Mouse (Mus musculus) heart, postnatal 14 days (tissue): ENCODE measurements around the gene Hist1h2ba. TPM values are rescaled to one million over a fixed set of nuclear protein-coding genes. Genes with fewer than 3 reads are reported as not detected.
A peak's percentile ranks its signal among the peaks of the same experiment; 100 is the strongest.

Source experiments
- DNase-seq, 2 experiments: peaks; one replicate each; pipeline ENCODE4 v3.0.0; 2021 to 2022
- intact Hi-C: fragments of 180-260 bp; cut with DNase I; formaldehyde crosslinking; loops from one replicate; pipeline ENCODE4 v1.15.1; 2025
- microRNA-seq, 2 experiments: library from miRNA; unstranded; fragments of <30 nt; microRNA quantifications; one replicate each; pipeline ENCODE4 v1.2.0; 2021 to 2022
- total RNA-seq, 2 experiments: library from RNA; stranded (reverse); gene quantifications; 2 replicates each; pipeline ENCODE4 v1.2.3; 2021

The Hist1h2ba gene
- total RNA-seq, 2 experiments from 2014 or later, result not detected

- DNase-seq, result no peak
- intact Hi-C loops, result no loop called here
Observed at GRCm38 (mm10) chr13:23911335-23911734, 22.6 kb downstream of the Hist1h2ba start.

DNA sequence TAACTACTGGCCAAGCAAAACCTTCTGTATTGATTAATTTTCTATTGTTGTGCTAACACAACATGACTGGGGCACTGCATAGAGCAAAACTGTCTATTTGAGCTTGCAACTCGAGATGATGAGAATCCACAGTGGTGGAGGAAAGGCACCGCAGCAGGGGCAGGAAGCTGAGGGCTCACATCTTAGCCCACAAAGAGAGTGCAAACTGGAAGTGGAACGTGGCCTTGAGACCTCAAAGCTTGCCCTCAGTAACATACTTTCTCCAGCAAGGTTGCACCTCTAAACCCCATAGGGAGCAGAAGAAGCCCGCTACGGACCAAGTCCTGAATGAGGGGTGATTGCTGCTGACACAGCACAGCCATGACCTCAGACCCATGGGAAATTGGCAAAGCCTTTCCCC, 23.8 kb downstream of the Hist1h2ba start:
- DNase-seq, result no peak
- intact Hi-C loops, result no loop called here

GRCm38 (mm10) chr13:23906906-23907305, 27.1 kb downstream of the Hist1h2ba start:
- intact Hi-C loops, result no loop called here
- DNase-seq, result no peak

GRCm38 (mm10) chr13:23898242-23898641, 35.7 kb downstream of the Hist1h2ba start:
- no peak for DNase-seq

DNA sequence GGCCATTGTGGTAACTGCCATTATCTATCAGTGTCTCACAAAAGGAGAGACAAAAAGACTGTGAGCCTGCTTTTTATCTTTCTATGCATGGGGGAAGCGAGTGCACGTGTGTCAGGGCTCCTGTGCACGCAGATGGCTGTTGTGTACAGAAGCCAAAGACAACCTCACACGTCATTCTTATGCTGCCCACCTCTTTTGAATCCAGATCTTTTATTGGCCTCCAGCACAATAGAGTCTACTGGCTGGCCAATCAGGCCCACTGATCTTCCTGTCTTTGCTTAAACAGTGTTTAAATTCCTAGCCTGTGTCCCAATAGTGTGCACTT, 40.7 kb downstream of the Hist1h2ba start:
- intact Hi-C loops, result no loop called here
- DNase-seq, result no peak

More at GRCm38 (mm10) chr13:23898242-23898641, 35.7 kb downstream of the Hist1h2ba start:
- intact Hi-C loops, result no loop called here

DNA sequence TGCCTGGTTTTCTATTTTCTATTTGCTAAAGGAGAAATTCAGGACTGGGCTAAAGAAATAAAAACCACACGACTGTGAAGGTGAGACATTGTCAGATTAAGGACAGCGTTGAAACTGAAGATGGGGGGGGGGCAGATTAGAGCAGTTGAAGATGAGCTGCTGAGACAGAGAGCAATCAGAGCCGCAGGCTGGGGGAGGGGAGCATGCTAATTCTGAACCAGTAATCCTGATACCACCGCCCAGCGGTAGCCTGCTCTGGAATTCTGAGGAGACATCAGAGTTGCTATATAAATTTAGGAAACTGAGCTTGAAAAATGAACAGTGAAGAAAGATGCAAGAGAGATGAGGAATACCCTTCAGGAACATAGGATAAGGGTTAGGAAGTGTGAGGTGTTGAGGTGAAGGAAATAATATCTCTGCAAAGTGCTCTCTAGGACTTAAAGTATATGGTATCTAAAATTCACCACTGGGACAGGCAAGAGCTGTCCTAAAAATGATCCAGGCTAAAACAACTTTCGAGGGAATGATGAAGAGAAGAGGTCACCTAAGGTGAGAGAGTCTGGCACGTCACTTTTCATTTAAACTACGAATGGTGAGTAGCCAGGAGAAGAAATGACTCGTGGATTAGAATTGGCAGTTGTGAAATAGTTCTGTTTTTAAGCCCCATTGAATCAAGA, 41.2 kb downstream of the Hist1h2ba start:
- no peak for DNase-seq
- intact Hi-C loops, result no loop called here

- intact Hi-C loops, result loop anchor here (5.0 kb wide), 2 partner anchors 57 to 97 kb away; no protein-coding TSS in a partner anchor
- DNase-seq, result no peak
Observed at GRCm38 (mm10) chr13:23889011-23889605, 44.8 kb downstream of the Hist1h2ba start.

DNA sequence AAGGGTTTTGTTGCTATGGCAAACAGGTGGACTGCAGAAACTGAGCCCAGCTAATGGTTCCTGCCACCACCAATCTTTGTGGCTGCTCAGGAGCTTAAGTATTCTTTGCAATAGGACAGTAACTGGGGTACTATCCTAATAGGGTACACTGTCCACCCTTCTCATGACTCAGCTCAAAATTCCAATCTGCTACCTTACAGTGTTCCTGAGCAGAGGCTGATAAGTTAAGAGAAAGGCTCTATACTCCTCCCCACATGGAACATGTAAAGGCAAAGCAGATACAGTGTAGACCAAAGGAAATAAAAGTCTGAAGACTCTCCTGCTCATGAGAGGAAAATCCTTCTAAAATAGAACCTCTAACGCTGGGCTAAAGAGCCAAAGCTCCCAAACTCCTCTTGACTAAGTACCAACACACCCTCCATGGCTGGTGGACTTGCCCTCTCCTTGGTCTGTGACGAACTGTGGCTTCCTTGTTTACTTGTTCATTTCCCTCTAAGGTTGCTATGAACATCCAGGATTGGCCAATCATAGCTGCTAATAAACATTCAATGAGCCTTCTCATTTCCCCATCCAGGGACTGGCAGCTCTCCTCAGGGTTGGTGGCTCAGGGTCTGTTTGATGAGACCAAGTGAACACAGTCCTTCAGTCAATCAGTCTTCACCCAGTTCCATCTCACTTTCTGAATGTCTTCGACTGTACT, 46.8 kb downstream of the Hist1h2ba start:
- intact Hi-C loops, result loop anchor here (5.0 kb wide), 2 partner anchors 55 to 95 kb away; no protein-coding TSS in a partner anchor
- DNase-seq, result no peak

DNA sequence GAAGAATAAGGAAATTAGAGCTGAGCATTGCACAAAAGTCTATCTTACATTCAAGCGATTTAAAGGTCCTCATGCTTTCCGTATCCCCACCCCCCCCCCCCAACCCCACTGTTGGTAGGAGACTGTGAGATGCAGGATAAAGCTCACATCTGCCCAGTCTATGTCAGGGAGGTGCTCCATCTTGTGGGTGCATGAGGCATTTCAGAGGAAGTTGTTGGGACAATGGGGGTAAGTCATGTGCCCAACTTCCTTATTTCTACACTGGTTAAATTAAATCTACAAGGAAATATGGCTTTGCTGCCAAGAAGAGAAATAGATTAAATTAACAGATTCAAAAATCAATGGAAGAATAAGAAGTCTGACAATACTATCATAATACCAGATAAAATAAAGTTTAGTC, 48.4 kb downstream of the Hist1h2ba start:
- intact Hi-C loops, result loop anchor here (5.0 kb wide), 2 partner anchors 53 to 93 kb away; no protein-coding TSS in a partner anchor
- DNase-seq, result peak in 1 of 2 experiments; percentile 22

Small RNAs within 50 kb of the gene (microRNA-seq; reads per million reads assigned to microRNA genes)
- gene Gm44344, result 0 reads per million in 2 experiments

Other genes starting within 250 kb of the Hist1h2ba start
- 10 to 100 TPM; 48.8 to 56.9 TPM for gene Hist1h2bc, start 250.0 kb downstream of the Hist1h2ba start, total RNA-seq
- under 1 TPM; 0.31 to 0.32 TPM for gene Hist1h1t, start 238.3 kb downstream of the Hist1h2ba start, total RNA-seq
- 10 to 100 TPM; 62.9 to 77.3 TPM for gene Hist1h4c, start 235.7 kb downstream of the Hist1h2ba start, total RNA-seq
- gene Hfe, start 223.3 kb downstream of the Hist1h2ba start, total RNA-seq, result 10 to 100 TPM; 39.5 to 41.3 TPM
- gene Hist1h1c, start 195.3 kb downstream of the Hist1h2ba start, total RNA-seq, result 100 to 1,000 TPM; 200 to 202 TPM
- gene Hist1h3c, start 188.6 kb downstream of the Hist1h2ba start, total RNA-seq, result 10 to 100 TPM; 21.1 to 58.2 TPM
- gene Hist1h2bb, start 187.4 kb downstream of the Hist1h2ba start, total RNA-seq, result 10 to 100 TPM; 26.5 to 61.9 TPM
- 100 to 1,000 TPM in 1 of 2 experiments, 10 to 100 TPM in 1; 54.2 to 146 TPM for gene Hist1h2ab, start 183.0 kb downstream of the Hist1h2ba start, total RNA-seq
- 100 to 1,000 TPM in 1 of 2 experiments, 10 to 100 TPM in 1; 70.3 to 154 TPM for gene Hist1h3b, start 181.9 kb downstream of the Hist1h2ba start, total RNA-seq
- 10 to 100 TPM; 44.8 to 83.6 TPM for gene Hist1h4b, start 177.1 kb downstream of the Hist1h2ba start, total RNA-seq
- 10 to 100 TPM; 33.4 to 91.7 TPM for gene Hist1h4a, start 172.9 kb downstream of the Hist1h2ba start, total RNA-seq
- 100 to 1,000 TPM in 1 of 2 experiments, 10 to 100 TPM in 1; 55.1 to 114 TPM for gene Hist1h3a, start 171.8 kb downstream of the Hist1h2ba start, total RNA-seq
- 10 to 100 TPM; 28.9 to 69.7 TPM for gene Hist1h1a, start 170.5 kb downstream of the Hist1h2ba start, total RNA-seq
- gene Trim38, start 164.2 kb downstream of the Hist1h2ba start, total RNA-seq, result not detected
- gene Slc17a2, start 127.2 kb downstream of the Hist1h2ba start, total RNA-seq, result not detected
- not detected for gene Slc17a3, start 94.7 kb downstream of the Hist1h2ba start, total RNA-seq
- not detected for gene Slc17a1, start 66.4 kb downstream of the Hist1h2ba start, total RNA-seq
- gene Slc17a4, start 19.1 kb downstream of the Hist1h2ba start, total RNA-seq, result not detected
- gene Hist1h2aa, start 306 bp upstream of the Hist1h2ba start, total RNA-seq, result not detected
- gene Scgn, start 57.1 kb upstream of the Hist1h2ba start, total RNA-seq, result not detected